Mouse (Mus musculus) thymus, adult 2 months (tissue): ENCODE results near the gene Sit1.

Experiments
- CTCF ChIP-seq: fragments of 200-500 bp; IDR thresholded peaks from 2 replicates; pipeline ENCODE4 v1.5.1; 2012; ENCODE audit warnings: mild to moderate bottlenecking, control low read depth, low read length, moderate library complexity, borderline replicate concordance; ENCODE audit not compliant: control insufficient read depth, poor library complexity, insufficient read depth; ENCODE audit errors: extremely low read depth
- POLR2A ChIP-seq: fragments of 200-500 bp; IDR thresholded peaks from 2 replicates; pipeline ENCODE4 v1.6.1; 2012; ENCODE audit warnings: mild to moderate bottlenecking, low read length, control low read depth, moderate library complexity; ENCODE audit not compliant: control insufficient read depth, poor library complexity, insufficient read depth; ENCODE audit errors: extremely low read depth

GRCm38 (mm10) chr4:43527880-43528279, 44.3 kb upstream of the Sit1 start:
- TF ChIP-seq CTCF: no peak
- TF ChIP-seq POLR2A: no peak
